Mouse (Mus musculus) heart, embryonic 15.5 days (tissue): ENCODE results near the gene Spata22. TPM values are rescaled to one million over a fixed set of nuclear protein-coding genes. Genes with fewer than 3 reads are reported as not detected.

Experiments used
- ATAC-seq: fragments of 200-750 bp; cut with Nextera tagmentation; replicated peaks from 2 replicates; pipeline ENCODE4 v1.8.0; 2017; ENCODE audit warnings: low read depth, moderate TSS enrichment; ENCODE audit not compliant: insufficient number of reproducible peaks, insufficient read depth, low FRiP score
- H3K27ac ChIP-seq: fragments of 300-500 bp; sonication (generic); 2 replicates; pipeline ENCODE4 v1.5.1; 2015; ENCODE audit warnings: mild to moderate bottlenecking, inconsistent platforms
- H3K27me3 ChIP-seq: fragments of 300-500 bp; sonication (generic); 2 replicates; pipeline ENCODE4 v1.6.1; 2015; ENCODE audit warnings: inconsistent platforms
- H3K36me3 ChIP-seq: fragments of 300-500 bp; sonication (generic); 2 replicates; pipeline ENCODE4 v1.6.1; 2015; ENCODE audit warnings: mild to moderate bottlenecking, inconsistent platforms
- H3K4me1 ChIP-seq: fragments of 300-500 bp; sonication (generic); replicated peaks from 2 replicates; pipeline ENCODE4 v1.6.1; 2015; ENCODE audit warnings: inconsistent platforms
- H3K4me2 ChIP-seq: fragments of 300-500 bp; sonication (generic); 2 replicates; pipeline ENCODE4 v1.6.1; 2015; ENCODE audit warnings: inconsistent platforms, mild to moderate bottlenecking, moderate library complexity
- H3K4me3 ChIP-seq: fragments of 300-500 bp; sonication (generic); 2 replicates; pipeline ENCODE4 v1.5.1; 2015; ENCODE audit warnings: mild to moderate bottlenecking, inconsistent platforms
- H3K9ac ChIP-seq: fragments of 300-500 bp; sonication (generic); 2 replicates; pipeline ENCODE4 v1.6.1; 2015; ENCODE audit warnings: mild to moderate bottlenecking, inconsistent platforms
- H3K9me3 ChIP-seq: fragments of 300-500 bp; sonication (generic); replicated peaks from 2 replicates; pipeline ENCODE4 v1.6.1; 2016; ENCODE audit warnings: inconsistent platforms
- WGBS: fragments of 180-500 bp; shearing (Covaris S2); methylation state at CpG from one replicate; pipeline ENCODE4 v1.1.7; 2015; ENCODE audit warnings: mixed read lengths; 5-methylcytosine and 5-hydroxymethylcytosine counted together
- polyA plus RNA-seq: library from polyadenylated mRNA; unstranded; fragments of >200 nt; fragmentation: Nextera tagmentation; extraction: Ambion mirVana; gene quantifications from 2 replicates; pipeline ENCODE4 v1.2.1, GENCODE M21; 2015

Gene Spata22
- polyA plus RNA-seq, 1 experiment from 2014 or later, result not detected

DNA sequence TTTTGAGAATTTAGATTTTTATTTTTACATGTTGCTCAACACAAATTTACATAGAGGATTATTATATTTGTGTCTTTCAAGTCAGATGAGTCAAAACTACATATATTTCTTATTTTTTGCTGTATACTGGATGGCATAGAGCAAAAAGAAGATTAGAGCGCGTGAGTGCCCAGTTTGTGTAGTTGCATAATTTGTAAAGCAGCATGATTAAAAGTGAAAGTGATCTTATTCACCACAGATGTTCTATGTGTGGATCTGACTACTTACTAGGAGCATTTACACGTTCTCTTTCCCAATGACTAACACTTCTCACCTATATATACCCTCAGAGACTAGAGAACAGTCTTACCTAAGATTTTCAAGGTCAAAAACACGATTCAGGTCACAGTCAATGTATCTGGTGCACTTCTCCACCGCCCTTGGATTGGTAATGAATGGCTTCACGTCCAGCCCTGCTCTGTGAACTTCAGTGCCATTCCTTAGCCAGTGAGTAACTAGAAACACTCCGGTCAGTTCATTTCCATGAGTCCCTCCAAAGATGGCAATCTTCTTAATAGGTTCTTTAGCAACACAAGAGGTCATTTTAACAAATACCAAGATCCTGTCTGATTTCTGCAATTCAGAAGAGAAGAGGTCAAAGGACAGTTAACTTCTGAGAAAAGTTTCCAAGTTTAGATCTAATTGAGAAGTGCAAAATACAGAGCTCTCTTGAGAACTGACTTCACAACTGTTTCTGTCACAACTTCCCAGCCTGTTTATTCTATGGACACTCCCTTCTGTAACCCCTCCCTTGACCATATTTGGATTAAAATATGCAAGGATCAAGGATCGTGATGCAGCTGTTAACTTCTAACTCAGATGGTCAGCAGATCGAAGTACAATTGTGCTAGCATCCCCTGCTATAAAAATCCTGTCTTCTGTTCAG is 5.4 kb upstream of the Spata22 start:
- H3K9me3 ChIP-seq, result no peaks in the 10 kb centered on the region
- no peak overlapping the region for H3K4me2 ChIP-seq
- no peak overlapping the region for H3K9ac ChIP-seq
- no peaks in the 10 kb centered on the region for H3K36me3 ChIP-seq
- no peaks in the 10 kb centered on the region for H3K27me3 ChIP-seq
- 61% methylated on average over 9 of the region's 9 CpGs for WGBS
- no peak for ATAC-seq
- no peak overlapping the region for H3K4me3 ChIP-seq
- no peak overlapping the region for H3K27ac ChIP-seq
- no peaks in the 10 kb centered on the region for H3K4me1 ChIP-seq

GRCm38 (mm10) chr11:73326485-73326886 is 3.1 kb upstream of the Spata22 start:
- 52% methylated on average over 12 of the region's 12 CpGs for WGBS
- H3K4me2 ChIP-seq, result no peak overlapping the region
- no peaks in the 10 kb centered on the region for H3K36me3 ChIP-seq
- H3K27me3 ChIP-seq, result no peaks in the 10 kb centered on the region
- ATAC-seq, result no peak
- H3K4me3 ChIP-seq, result no peak overlapping the region
- H3K9me3 ChIP-seq, result no peaks in the 10 kb centered on the region
- no peak overlapping the region for H3K9ac ChIP-seq
- no peak overlapping the region for H3K27ac ChIP-seq
- H3K4me1 ChIP-seq, result no peaks in the 10 kb centered on the region

GRCm38 (mm10) chr11:73327361-73327760 is 2.2 kb upstream of the Spata22 start:
- 55% methylated on average over 4 of the region's 4 CpGs for WGBS
- Histone ChIP-seq H3K4me1 (no peaks in the 10 kb centered on the region), H3K36me3 (no peaks in the 10 kb centered on the region), H3K9me3 (no peaks in the 10 kb centered on the region), H3K4me2 (no peak overlapping the region), H3K27me3 (no peaks in the 10 kb centered on the region), H3K9ac (no peak overlapping the region), H3K4me3 (no peak overlapping the region), H3K27ac (no peak overlapping the region)
- no peak for ATAC-seq

DNA sequence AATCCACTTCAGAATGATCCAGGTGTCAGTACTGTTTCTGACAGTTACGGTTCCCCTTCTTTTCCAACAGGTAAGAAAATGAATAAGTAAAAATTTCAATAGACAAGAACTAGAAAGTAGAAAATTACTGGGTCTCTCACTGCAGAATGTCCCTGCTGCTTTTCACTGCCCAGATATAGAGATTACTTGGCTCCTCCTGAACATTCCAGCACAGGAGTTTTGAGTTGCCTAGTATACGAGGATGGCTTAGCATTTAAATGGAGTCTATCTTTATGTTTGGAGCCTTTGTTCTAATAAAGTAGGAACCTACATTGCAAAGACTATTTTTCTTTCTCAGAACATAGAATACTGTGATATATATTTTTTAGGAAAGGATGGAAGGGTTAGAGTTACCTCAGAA is 3.8 kb downstream of the Spata22 start:
- Histone ChIP-seq H3K27ac (no peak overlapping the region), H3K9ac (no peak overlapping the region), H3K36me3 (no peaks in the 10 kb centered on the region), H3K4me1 (no peaks in the 10 kb centered on the region), H3K27me3 (no peaks in the 10 kb centered on the region), H3K4me2 (no peak overlapping the region), H3K9me3 (no peaks in the 10 kb centered on the region), H3K4me3 (no peak overlapping the region)
- WGBS, result 65% methylated on average over 2 of the region's 2 CpGs
- no peak for ATAC-seq

DNA sequence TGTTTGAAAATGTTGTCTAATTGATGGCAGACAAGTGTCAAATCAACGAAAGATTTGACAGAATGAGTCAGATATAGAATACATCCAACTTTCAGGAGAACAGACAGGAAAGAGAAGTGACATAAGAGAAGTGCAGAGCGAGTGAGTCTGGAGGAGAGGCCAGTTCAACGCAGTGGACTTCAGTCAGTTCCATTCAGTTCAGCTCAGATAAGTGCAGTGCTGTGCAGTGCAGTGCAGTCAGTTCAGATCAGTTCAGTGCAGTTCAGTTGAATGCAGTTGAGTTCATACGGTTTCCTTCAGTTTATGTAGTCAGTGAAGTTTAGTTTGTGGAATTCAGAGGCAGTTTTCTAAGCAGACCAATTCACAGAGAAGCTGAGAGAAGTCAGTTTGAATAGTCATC is 7.4 kb downstream of the Spata22 start:
- 59% methylated on average over 4 of the region's 4 CpGs for WGBS
- H3K27ac ChIP-seq, result no peak overlapping the region
- H3K9me3 ChIP-seq, result no peaks in the 10 kb centered on the region
- no peaks in the 10 kb centered on the region for H3K27me3 ChIP-seq
- H3K9ac ChIP-seq, result no peak overlapping the region
- H3K4me2 ChIP-seq, result no peak overlapping the region
- no peak for ATAC-seq
- no peak overlapping the region for H3K4me3 ChIP-seq
- no peaks in the 10 kb centered on the region for H3K4me1 ChIP-seq
- no peaks in the 10 kb centered on the region for H3K36me3 ChIP-seq

GRCm38 (mm10) chr11:73350483-73350882 is 20.9 kb downstream of the Spata22 start, which contains the start of gene Olfr20:
Gene Olfr20, plus strand, starts transcription at chr11:73350783.
- H3K4me1 ChIP-seq, result no peaks in the 10 kb centered on the region
- H3K4me2 ChIP-seq, result no peak within 1 kb of the TSS
- no peak within 1 kb of the TSS for H3K9ac ChIP-seq
- H3K9me3 ChIP-seq, result no peaks in the 10 kb centered on the region
- no peak for ATAC-seq
- H3K27me3 ChIP-seq, result no peaks in the 10 kb centered on the region
- H3K4me3 ChIP-seq, result no peak within 1 kb of the TSS
- H3K27ac ChIP-seq, result no peak within 1 kb of the TSS
- WGBS, result 32% methylated on average over 3 of the region's 3 CpGs
- no peaks in the 10 kb centered on the region for H3K36me3 ChIP-seq

DNA sequence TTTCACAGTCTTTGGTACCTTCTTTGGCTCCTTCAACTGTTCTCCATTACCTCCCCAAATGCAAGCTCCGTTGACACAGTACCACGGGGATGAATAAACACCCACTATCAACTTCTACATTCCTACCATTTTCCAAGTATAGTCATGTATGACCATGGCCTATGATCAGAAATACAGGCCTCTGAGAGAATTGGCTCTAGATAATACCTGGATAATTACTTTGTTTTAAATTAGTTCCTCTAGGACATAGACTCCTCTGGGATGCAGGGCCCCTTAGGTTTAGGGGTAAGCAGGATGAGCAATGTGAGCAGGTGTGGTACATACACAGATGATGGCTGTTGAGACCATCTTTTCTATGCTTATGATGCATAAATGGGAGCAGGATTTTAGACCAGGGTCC is 41.4 kb downstream of the Spata22 start, which contains the start of gene Olfr376:
Olfr376 (plus strand) TSS at position 301 of the 400 bp plus-strand sequence.
- Histone ChIP-seq H3K36me3 (no peaks in the 10 kb centered on the region), H3K27me3 (no peaks in the 10 kb centered on the region), H3K9ac (no peak within 1 kb of the TSS), H3K27ac (no peak within 1 kb of the TSS), H3K4me1 (no peaks in the 10 kb centered on the region), H3K4me3 (no peak within 1 kb of the TSS), H3K9me3 (no peaks in the 10 kb centered on the region), H3K4me2 (no peak within 1 kb of the TSS)
- ATAC-seq, result no peak
- 69% methylated on average over 2 of the region's 2 CpGs for WGBS

GRCm38 (mm10) chr11:73395374-73395773 is 65.8 kb downstream of the Spata22 start:
- ATAC-seq, result no peak
- Histone ChIP-seq H3K27me3 (no peaks in the 10 kb centered on the region), H3K4me1 (no peaks in the 10 kb centered on the region), H3K36me3 (no peaks in the 10 kb centered on the region), H3K4me3 (no peak overlapping the region), H3K4me2 (no peak overlapping the region), H3K9ac (no peak overlapping the region), H3K9me3 (no peaks in the 10 kb centered on the region), H3K27ac (no peak overlapping the region)
- WGBS, result 64% methylated on average over 4 of the region's 4 CpGs

Other genes with a start within 250 kb of the Spata22 start
- gene Itgae, start 239.2 kb upstream of the Spata22 start, polyA plus RNA-seq, result 0.30 and 1.8 TPM in 2 replicates
- 10.0 and 11.4 TPM in 2 replicates for gene Haspin, start 191.4 kb upstream of the Spata22 start, polyA plus RNA-seq
- gene P2rx5, start 169.3 kb upstream of the Spata22 start, polyA plus RNA-seq, result 2.0 TPM in 2 replicates
- 90.7 and 98.9 TPM in 2 replicates for gene Emc6, start 152.7 kb upstream of the Spata22 start, polyA plus RNA-seq
- 222 and 231 TPM in 2 replicates for gene Tax1bp3, start 152.7 kb upstream of the Spata22 start, polyA plus RNA-seq
- gene Ctns, start 130.7 kb upstream of the Spata22 start, polyA plus RNA-seq, result 12.5 and 13.2 TPM in 2 replicates
- 0.76 and 1.1 TPM in 2 replicates for gene Shpk, start 130.3 kb upstream of the Spata22 start, polyA plus RNA-seq
- 0.06 and 0.11 TPM in 2 replicates for gene Trpv1, start 95.4 kb upstream of the Spata22 start, polyA plus RNA-seq
- gene Trpv3, start 62.4 kb upstream of the Spata22 start, polyA plus RNA-seq, result 0.11 TPM in 2 replicates
- gene Aspa, start 145 bp upstream of the Spata22 start, polyA plus RNA-seq, result 0.29 and 0.72 TPM in 2 replicates
- gene Gm49340, start within 50 bp of the Spata22 start, polyA plus RNA-seq, result not detected in 2 replicates
- not detected in 2 replicates for gene Olfr20, start 21.0 kb downstream of the Spata22 start, polyA plus RNA-seq
- not detected in 2 replicates for gene Olfr376, start 41.5 kb downstream of the Spata22 start, polyA plus RNA-seq
- not detected in 2 replicates for gene Olfr1, start 69.9 kb downstream of the Spata22 start, polyA plus RNA-seq
- not detected in 2 replicates for gene Olfr378, start 98.7 kb downstream of the Spata22 start, polyA plus RNA-seq
- gene Olfr380, start 127.8 kb downstream of the Spata22 start, polyA plus RNA-seq, result not detected in 2 replicates
- not detected in 2 replicates for gene Olfr381, start 161.9 kb downstream of the Spata22 start, polyA plus RNA-seq
- not detected in 2 replicates for gene Olfr382, start 187.5 kb downstream of the Spata22 start, polyA plus RNA-seq